Mouse (Mus musculus): ENCODE results near the gene Adra1b. TPM values are rescaled to one million over a fixed set of nuclear protein-coding genes. Genes with fewer than 3 reads are reported as not detected.

The Adra1b gene
- polyA plus RNA-seq, 1 experiment, result not detected

GRCm38 (mm10) chr11:43912136-43912888 is 11.3 kb upstream of the Adra1b start:
- no peaks in the 10 kb centered on the region for H3K36me3 ChIP-seq (ENCODE audit: control insufficient read depth)
- H3K27me3 ChIP-seq (ENCODE audit: control insufficient read depth), result no peaks in the 10 kb centered on the region
- no peak overlapping the region for H3K4me3 ChIP-seq (replicated peaks)
- no peaks in the 10 kb centered on the region for H3K4me1 ChIP-seq (ENCODE audit: control insufficient read depth)
- no peak for TF ChIP-seq TAL1 (IDR thresholded peaks at IDR 0.05; ENCODE audit: low read length)
- no peak for TF ChIP-seq GATA1 (IDR thresholded peaks at IDR 0.05; ENCODE audit: low read length)
- H3K9me3 ChIP-seq (ENCODE audit: control insufficient read depth, low read length), result peaks cover 6% of the 10 kb centered on the region; the same call in 1 of the 2 replicates

- no peaks in the 10 kb centered on the region for H3K36me3 ChIP-seq (ENCODE audit: control insufficient read depth)
- TF ChIP-seq GATA1 (IDR thresholded peaks at IDR 0.05; ENCODE audit: low read length) (no peak), TAL1 (IDR thresholded peaks at IDR 0.05; ENCODE audit: low read length) (no peak)
- peaks cover 6% of the 10 kb centered on the region; the same call in 1 of the 2 replicates for H3K9me3 ChIP-seq (ENCODE audit: control insufficient read depth, low read length)
- H3K4me1 ChIP-seq (ENCODE audit: control insufficient read depth), result no peaks in the 10 kb centered on the region
- no peak overlapping the region for H3K4me3 ChIP-seq (replicated peaks)
- no peaks in the 10 kb centered on the region for H3K27me3 ChIP-seq (ENCODE audit: control insufficient read depth)
Measured at GRCm38 (mm10) chr11:43911646-43912045, 10.6 kb upstream of the Adra1b start.

GRCm38 (mm10) chr11:43903351-43903750 is 2.3 kb upstream of the Adra1b start:
- Histone ChIP-seq H3K4me3 (replicated peaks) (no peak overlapping the region), H3K4me1 (ENCODE audit: control insufficient read depth) (no peaks in the 10 kb centered on the region), H3K27me3 (ENCODE audit: control insufficient read depth) (no peaks in the 10 kb centered on the region), H3K36me3 (ENCODE audit: control insufficient read depth) (no peaks in the 10 kb centered on the region), H3K9me3 (ENCODE audit: control insufficient read depth, low read length) (no peaks in the 10 kb centered on the region)
- TF ChIP-seq TAL1 (IDR thresholded peaks at IDR 0.05; ENCODE audit: low read length) (no peak), GATA1 (IDR thresholded peaks at IDR 0.05; ENCODE audit: low read length) (no peak)

- no peaks in the 10 kb centered on the region for H3K4me1 ChIP-seq (ENCODE audit: control insufficient read depth)
- no peak for TF ChIP-seq TAL1 (IDR thresholded peaks at IDR 0.05; ENCODE audit: low read length)
- no peak for TF ChIP-seq GATA1 (IDR thresholded peaks at IDR 0.05; ENCODE audit: low read length)
- no peaks in the 10 kb centered on the region for H3K36me3 ChIP-seq (ENCODE audit: control insufficient read depth)
- no peaks in the 10 kb centered on the region for H3K27me3 ChIP-seq (ENCODE audit: control insufficient read depth)
- no peak overlapping the region for H3K4me3 ChIP-seq (replicated peaks)
- H3K9me3 ChIP-seq (ENCODE audit: control insufficient read depth, low read length), result no peaks in the 10 kb centered on the region
Measured at GRCm38 (mm10) chr11:43899696-43900095, 1.3 kb downstream of the Adra1b start.

GRCm38 (mm10) chr11:43895323-43895722 is 5.7 kb downstream of the Adra1b start:
- no peaks in the 10 kb centered on the region for H3K4me1 ChIP-seq (ENCODE audit: control insufficient read depth)
- no peaks in the 10 kb centered on the region for H3K9me3 ChIP-seq (ENCODE audit: control insufficient read depth, low read length)
- no peak overlapping the region for H3K4me3 ChIP-seq (replicated peaks)
- H3K27me3 ChIP-seq (ENCODE audit: control insufficient read depth), result no peaks in the 10 kb centered on the region
- H3K36me3 ChIP-seq (ENCODE audit: control insufficient read depth), result no peaks in the 10 kb centered on the region
- TF ChIP-seq TAL1 (IDR thresholded peaks at IDR 0.05; ENCODE audit: low read length) (no peak), GATA1 (IDR thresholded peaks at IDR 0.05; ENCODE audit: low read length) (no peak)

- Histone ChIP-seq H3K9me3 (ENCODE audit: control insufficient read depth, low read length) (no peaks in the 10 kb centered on the region), H3K27me3 (ENCODE audit: control insufficient read depth) (no peaks in the 10 kb centered on the region), H3K36me3 (ENCODE audit: control insufficient read depth) (no peaks in the 10 kb centered on the region), H3K4me3 (replicated peaks) (no peak overlapping the region), H3K4me1 (ENCODE audit: control insufficient read depth) (no peaks in the 10 kb centered on the region)
- TF ChIP-seq TAL1 (IDR thresholded peaks at IDR 0.05; ENCODE audit: low read length) (no peak), GATA1 (IDR thresholded peaks at IDR 0.05; ENCODE audit: low read length) (no peak)
Measured at GRCm38 (mm10) chr11:43892546-43892945, 8.5 kb downstream of the Adra1b start.

- H3K36me3 ChIP-seq (ENCODE audit: control insufficient read depth), result no peaks in the 10 kb centered on the region
- H3K4me1 ChIP-seq (ENCODE audit: control insufficient read depth), result no peaks in the 10 kb centered on the region
- H3K4me3 ChIP-seq (replicated peaks), result no peak overlapping the region
- TF ChIP-seq TAL1 (IDR thresholded peaks at IDR 0.05; ENCODE audit: low read length), result no peak
- no peak for TF ChIP-seq GATA1 (IDR thresholded peaks at IDR 0.05; ENCODE audit: low read length)
- no peaks in the 10 kb centered on the region for H3K9me3 ChIP-seq (ENCODE audit: control insufficient read depth, low read length)
- no peaks in the 10 kb centered on the region for H3K27me3 ChIP-seq (ENCODE audit: control insufficient read depth)
Measured at GRCm38 (mm10) chr11:43891457-43891856, 9.6 kb downstream of the Adra1b start.

GRCm38 (mm10) chr11:43889208-43889915 is 11.6 kb downstream of the Adra1b start:
- no peaks in the 10 kb centered on the region for H3K4me1 ChIP-seq (ENCODE audit: control insufficient read depth)
- no peaks in the 10 kb centered on the region for H3K27me3 ChIP-seq (ENCODE audit: control insufficient read depth)
- no peaks in the 10 kb centered on the region for H3K36me3 ChIP-seq (ENCODE audit: control insufficient read depth)
- H3K9me3 ChIP-seq (ENCODE audit: control insufficient read depth, low read length), result no peaks in the 10 kb centered on the region
- TF ChIP-seq TAL1 (IDR thresholded peaks at IDR 0.05; ENCODE audit: low read length) (no peak), GATA1 (IDR thresholded peaks at IDR 0.05; ENCODE audit: low read length) (no peak)
- H3K4me3 ChIP-seq (replicated peaks), result no peak overlapping the region

GRCm38 (mm10) chr11:43888736-43889135 is 12.3 kb downstream of the Adra1b start:
- Histone ChIP-seq H3K4me3 (replicated peaks) (no peak overlapping the region), H3K27me3 (ENCODE audit: control insufficient read depth) (no peaks in the 10 kb centered on the region), H3K9me3 (ENCODE audit: control insufficient read depth, low read length) (no peaks in the 10 kb centered on the region), H3K4me1 (ENCODE audit: control insufficient read depth) (no peaks in the 10 kb centered on the region), H3K36me3 (ENCODE audit: control insufficient read depth) (no peaks in the 10 kb centered on the region)
- no peak for TF ChIP-seq TAL1 (IDR thresholded peaks at IDR 0.05; ENCODE audit: low read length)
